Mouse (Mus musculus) forebrain, embryonic 15.5 days (tissue): ENCODE measurements around the gene Rp9. TPM values are rescaled to one million over a fixed set of nuclear protein-coding genes. Genes with fewer than 3 reads are reported as not detected.
A peak's percentile ranks its signal among the peaks of the same experiment; 100 is the strongest.

Experiments
- ATAC-seq: fragments of 200-750 bp; cut with Nextera tagmentation; replicated peaks from 2 replicates; pipeline ENCODE4 v1.8.0; 2017; ENCODE audit warnings: mild to moderate bottlenecking, moderate TSS enrichment, moderate library complexity
- H3K27ac ChIP-seq: fragments of 300-500 bp; sonication (generic); replicated peaks from 2 replicates; pipeline ENCODE4 v1.5.1; 2015; ENCODE audit warnings: mild to moderate bottlenecking, inconsistent platforms
- H3K27me3 ChIP-seq: fragments of 300-500 bp; sonication (generic); 2 replicates; pipeline ENCODE4 v1.6.1; 2015; ENCODE audit warnings: inconsistent platforms
- H3K36me3 ChIP-seq: fragments of 300-500 bp; sonication (generic); 2 replicates; pipeline ENCODE4 v1.6.1; 2015; ENCODE audit warnings: mild to moderate bottlenecking, inconsistent platforms
- H3K4me1 ChIP-seq: fragments of 300-500 bp; sonication (generic); 2 replicates; pipeline ENCODE4 v1.6.1; 2015; ENCODE audit warnings: inconsistent platforms
- H3K4me2 ChIP-seq: fragments of 300-500 bp; sonication (generic); replicated peaks from 2 replicates; pipeline ENCODE4 v1.6.1; 2015; ENCODE audit warnings: mild to moderate bottlenecking, inconsistent platforms
- H3K4me3 ChIP-seq: fragments of 300-500 bp; sonication (generic); 2 replicates; pipeline ENCODE4 v1.5.1; 2015; ENCODE audit warnings: mild to moderate bottlenecking, inconsistent platforms
- H3K9ac ChIP-seq: fragments of 300-500 bp; sonication (generic); replicated peaks from 2 replicates; pipeline ENCODE4 v1.6.1; 2015; ENCODE audit warnings: mild to moderate bottlenecking, inconsistent platforms
- H3K9me3 ChIP-seq: fragments of 300-500 bp; sonication (generic); 2 replicates; pipeline ENCODE4 v1.6.1; 2016; ENCODE audit warnings: inconsistent platforms
- WGBS: fragments of 180-500 bp; shearing (Covaris S2); methylation state at CpG from one replicate; pipeline ENCODE4 v1.1.7; 2015; ENCODE audit warnings: mixed read lengths; 5-methylcytosine and 5-hydroxymethylcytosine counted together
- polyA plus RNA-seq: library from polyadenylated mRNA; unstranded; fragments of >200 nt; fragmentation: Nextera tagmentation; extraction: Ambion mirVana; gene quantifications from 2 replicates; pipeline ENCODE4 v1.2.1, GENCODE M21; 2015

Gene Rp9
- polyA plus RNA-seq: 70.1 and 71.5 TPM in 2 replicates

DNA sequence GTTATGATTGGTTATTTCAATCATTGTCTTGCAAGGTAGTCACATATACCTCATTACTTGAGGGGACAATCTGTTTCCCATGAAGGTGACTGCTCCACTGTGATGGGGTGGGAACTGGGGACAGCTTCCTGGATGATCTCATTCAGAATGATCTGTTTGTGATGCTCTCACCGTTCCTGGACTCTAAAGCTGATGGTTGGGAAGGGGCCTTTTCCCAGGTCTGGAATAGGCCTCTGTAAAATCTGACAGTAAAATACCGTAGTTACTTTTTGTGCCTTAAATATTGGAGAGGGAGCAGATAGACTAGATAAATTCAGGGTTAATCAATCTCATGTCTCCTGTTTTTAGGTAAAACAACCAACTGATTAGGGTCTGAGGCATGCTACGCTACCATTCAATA is at the start of gene Rp9:
Gene Rp9 (minus strand): TSS at position 101 of the 400 bp plus-strand sequence.
- Histone ChIP-seq H3K9me3 (no peaks in the 10 kb centered on the region), H3K36me3 (0 out of 2 replicates have a peak, but pooled peaks cover 3% of the 10 kb centered on the region), H3K4me2 (peak within 1 kb of the TSS; percentile 58), H3K4me3 (peak within 1 kb of the TSS; percentile 87), H3K9ac (peak within 1 kb of the TSS; percentile 90), H3K27ac (no peak within 1 kb of the TSS; the same call in 1 of the 2 replicates), H3K27me3 (no peaks in the 10 kb centered on the region), H3K4me1 (peaks cover 12% of the 10 kb centered on the region)
- 89% methylated on average over 3 of the region's 3 CpGs for WGBS
- ATAC-seq: no peak

- H3K9ac ChIP-seq: no peak overlapping the region
- no peaks in the 10 kb centered on the region for H3K9me3 ChIP-seq
- ATAC-seq: 0 out of 2 replicates have a peak, but pooled peaks have one; percentile 71
- no peak overlapping the region for H3K4me2 ChIP-seq
- no peak overlapping the region for H3K27ac ChIP-seq
- H3K27me3 ChIP-seq: no peaks in the 10 kb centered on the region
- no peaks in the 10 kb centered on the region for H3K4me1 ChIP-seq
- H3K36me3 ChIP-seq: no peaks in the 10 kb centered on the region
- WGBS: 96% methylated on average over 3 of the region's 3 CpGs
- no peak overlapping the region for H3K4me3 ChIP-seq
Measured at GRCm38 (mm10) chr9:22518394-22519041, 49.0 kb upstream of the Rp9 start.

GRCm38 (mm10) chr9:22515076-22515475 is 45.5 kb upstream of the Rp9 start:
- no peak overlapping the region for H3K27ac ChIP-seq
- no peak for ATAC-seq
- H3K4me2 ChIP-seq: no peak overlapping the region
- no peaks in the 10 kb centered on the region for H3K27me3 ChIP-seq
- H3K4me1 ChIP-seq: no peaks in the 10 kb centered on the region
- WGBS: 92% methylated on average over 4 of the region's 4 CpGs
- H3K9me3 ChIP-seq: no peaks in the 10 kb centered on the region
- no peaks in the 10 kb centered on the region for H3K36me3 ChIP-seq
- H3K4me3 ChIP-seq: no peak overlapping the region
- no peak overlapping the region for H3K9ac ChIP-seq

- no peak overlapping the region for H3K9ac ChIP-seq
- peaks cover 10% of the 10 kb centered on the region for H3K4me1 ChIP-seq
- H3K27me3 ChIP-seq: no peaks in the 10 kb centered on the region
- no peak overlapping the region for H3K4me3 ChIP-seq
- ATAC-seq: no peak
- WGBS: 92% methylated on average over 2 of the region's 2 CpGs
- H3K27ac ChIP-seq: no peak overlapping the region
- H3K36me3 ChIP-seq: no peaks in the 10 kb centered on the region
- no peak overlapping the region for H3K4me2 ChIP-seq
- H3K9me3 ChIP-seq: no peaks in the 10 kb centered on the region
Measured at GRCm38 (mm10) chr9:22505574-22505973, 36.0 kb upstream of the Rp9 start.

GRCm38 (mm10) chr9:22503581-22503980 is 34.0 kb upstream of the Rp9 start:
- no peak overlapping the region for H3K4me3 ChIP-seq
- H3K27me3 ChIP-seq: no peaks in the 10 kb centered on the region
- ATAC-seq: no peak
- H3K4me1 ChIP-seq: peaks cover 10% of the 10 kb centered on the region
- WGBS: 75% methylated on average over 5 of the region's 5 CpGs
- H3K27ac ChIP-seq: no peak overlapping the region
- H3K4me2 ChIP-seq: no peak overlapping the region
- no peak overlapping the region for H3K9ac ChIP-seq
- no peaks in the 10 kb centered on the region for H3K9me3 ChIP-seq
- H3K36me3 ChIP-seq: no peaks in the 10 kb centered on the region; the same call in 1 of the 2 replicates

GRCm38 (mm10) chr9:22502972-22503371 is 33.4 kb upstream of the Rp9 start:
- 18% methylated on average over 2 of the region's 2 CpGs for WGBS
- ATAC-seq: 0 out of 2 replicates have a peak, but pooled peaks have one; percentile 43

DNA sequence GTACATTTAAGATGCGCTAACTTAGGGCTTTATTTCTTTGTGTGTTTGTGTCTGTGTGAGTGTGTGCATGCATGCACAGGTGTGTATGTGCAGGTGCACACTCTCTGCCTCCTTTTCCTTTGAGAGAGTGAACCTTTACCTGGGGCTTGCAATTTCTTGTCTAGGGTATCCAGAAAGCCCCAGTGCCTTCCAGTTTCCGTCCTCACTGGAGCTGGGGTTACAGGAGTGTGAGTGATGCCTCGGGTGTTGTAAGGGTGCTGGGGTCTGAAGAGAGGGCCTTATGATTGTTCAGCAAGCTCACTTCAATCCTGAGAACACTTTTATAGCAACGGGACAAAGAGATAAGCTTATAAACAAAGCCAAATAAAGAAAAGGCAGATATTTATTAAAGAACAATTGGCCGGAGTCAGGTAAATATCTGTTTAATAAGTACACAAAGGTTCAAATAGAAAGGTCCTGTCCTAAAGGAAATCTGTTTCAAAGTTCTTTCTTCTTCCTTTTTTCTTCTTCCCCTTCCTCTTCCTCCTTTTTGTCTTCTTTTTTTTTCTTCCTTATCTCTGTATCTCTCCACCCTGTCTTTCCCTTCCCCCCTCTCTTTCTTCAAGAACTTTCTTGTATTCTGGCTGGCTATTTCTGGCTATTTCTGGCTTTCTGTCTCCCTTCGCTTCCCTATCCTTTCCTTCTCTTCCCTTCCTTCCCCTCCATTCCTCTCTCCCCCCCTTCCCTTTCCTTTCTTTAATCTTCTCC is 27.7 kb upstream of the Rp9 start:
- 85% methylated on average over 6 of the region's 6 CpGs for WGBS
- H3K27me3 ChIP-seq: no peaks in the 10 kb centered on the region

More at GRCm38 (mm10) chr9:22502972-22503371, 33.4 kb upstream of the Rp9 start:
- H3K27me3 ChIP-seq: no peaks in the 10 kb centered on the region
- no peaks in the 10 kb centered on the region; the same call in 1 of the 2 replicates for H3K36me3 ChIP-seq
- H3K27ac ChIP-seq: no peak overlapping the region
- H3K4me3 ChIP-seq: no peak overlapping the region
- H3K4me2 ChIP-seq: no peak overlapping the region
- H3K4me1 ChIP-seq: peaks cover 10% of the 10 kb centered on the region
- no peak overlapping the region for H3K9ac ChIP-seq
- H3K9me3 ChIP-seq: no peaks in the 10 kb centered on the region

GRCm38 (mm10) chr9:22495133-22495532 is 25.6 kb upstream of the Rp9 start:
- Histone ChIP-seq H3K27me3 (no peaks in the 10 kb centered on the region), H3K9ac (no peak overlapping the region), H3K4me3 (no peak overlapping the region), H3K4me1 (no peaks in the 10 kb centered on the region), H3K27ac (no peak overlapping the region), H3K4me2 (no peak overlapping the region), H3K36me3 (no peaks in the 10 kb centered on the region; the same call in 1 of the 2 replicates), H3K9me3 (no peaks in the 10 kb centered on the region)
- no peak for ATAC-seq
- 81% methylated on average over 2 of the region's 2 CpGs for WGBS

More for the DNA sequence above, 27.7 kb upstream of the Rp9 start:
- Histone ChIP-seq H3K36me3 (no peaks in the 10 kb centered on the region; the same call in 1 of the 2 replicates), H3K9ac (no peak overlapping the region), H3K9me3 (no peaks in the 10 kb centered on the region), H3K27ac (no peak overlapping the region), H3K4me2 (no peak overlapping the region), H3K4me3 (no peak overlapping the region), H3K4me1 (no peaks in the 10 kb centered on the region)
- ATAC-seq: no peak

- no peaks in the 10 kb centered on the region for H3K4me1 ChIP-seq
- H3K4me3 ChIP-seq: no peak overlapping the region
- no peaks in the 10 kb centered on the region for H3K9me3 ChIP-seq
- no peaks in the 10 kb centered on the region for H3K36me3 ChIP-seq
- H3K4me2 ChIP-seq: no peak overlapping the region
- WGBS: 85% methylated on average over 9 of the region's 9 CpGs
- H3K27ac ChIP-seq: no peak overlapping the region
- no peak for ATAC-seq
- H3K9ac ChIP-seq: no peak overlapping the region
- H3K27me3 ChIP-seq: no peaks in the 10 kb centered on the region
Measured at GRCm38 (mm10) chr9:22494203-22494807, 24.8 kb upstream of the Rp9 start.

DNA sequence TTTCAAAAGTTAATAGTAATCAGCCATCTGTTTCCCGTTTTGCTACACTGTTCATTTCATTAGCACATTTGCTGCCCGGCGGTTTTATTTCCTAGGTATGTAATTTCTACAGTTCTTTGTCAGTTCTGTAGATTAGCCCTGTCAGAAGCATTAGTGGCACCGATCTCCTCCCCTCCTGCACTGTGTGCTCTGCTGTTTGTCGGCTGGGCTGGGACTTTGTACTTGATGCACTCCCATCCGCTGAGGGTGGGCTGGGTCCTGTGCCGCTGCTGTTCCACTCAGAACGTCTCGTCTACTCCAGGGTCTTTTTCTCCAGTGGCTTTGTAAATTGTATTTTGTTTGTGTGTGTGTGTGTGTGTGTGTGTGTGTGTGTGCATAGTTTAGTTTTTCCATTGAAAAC is 19.4 kb upstream of the Rp9 start:
- 50% methylated on average over 9 of the region's 9 CpGs for WGBS
- Histone ChIP-seq H3K27me3 (no peaks in the 10 kb centered on the region), H3K9me3 (no peaks in the 10 kb centered on the region), H3K27ac (no peak overlapping the region), H3K4me3 (no peak overlapping the region), H3K4me1 (no peaks in the 10 kb centered on the region), H3K4me2 (no peak overlapping the region), H3K36me3 (no peaks in the 10 kb centered on the region), H3K9ac (no peak overlapping the region)
- ATAC-seq: no peak

DNA sequence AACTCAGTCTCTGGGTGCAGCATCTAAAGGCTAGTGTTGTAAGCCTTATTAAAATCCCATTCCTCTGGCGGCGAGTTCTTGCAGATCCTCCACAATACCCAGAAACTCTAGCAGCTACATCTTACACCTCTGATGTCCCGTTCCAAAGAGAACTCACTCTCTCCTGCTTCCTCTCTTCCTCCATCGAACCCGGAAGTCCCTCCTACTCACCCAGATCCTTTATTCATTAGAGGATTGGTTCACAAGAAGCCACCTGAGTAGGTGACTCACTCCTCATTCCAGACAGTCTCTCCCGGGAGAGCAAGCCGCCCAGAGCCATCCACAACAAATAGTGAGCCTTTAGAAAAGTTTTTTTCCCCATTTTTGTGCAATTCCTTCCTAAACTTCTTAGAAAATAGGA is 16.7 kb upstream of the Rp9 start:
- Histone ChIP-seq H3K9me3 (no peaks in the 10 kb centered on the region), H3K4me2 (no peak overlapping the region), H3K4me1 (no peaks in the 10 kb centered on the region), H3K36me3 (no peaks in the 10 kb centered on the region), H3K9ac (no peak overlapping the region), H3K27ac (no peak overlapping the region), H3K27me3 (no peaks in the 10 kb centered on the region), H3K4me3 (no peak overlapping the region)
- WGBS: 96% methylated on average over 7 of the region's 7 CpGs
- ATAC-seq: no peak
